Mouse (Mus musculus) right cerebral cortex, postnatal 10 days (tissue): Measurements from ENCODE around the gene Dync1li1.

ENCODE experiments used
- DNase-seq, 2 experiments: peaks; one replicate each; pipeline ENCODE4 v3.0.0; 2021; ENCODE audit warnings: low spot score in 2 of 2

The Dync1li1 gene

GRCm38 (mm10) chr9:114729911-114730805, 41.6 kb downstream of the Dync1li1 start:
- DNase-seq, result no peak

DNA sequence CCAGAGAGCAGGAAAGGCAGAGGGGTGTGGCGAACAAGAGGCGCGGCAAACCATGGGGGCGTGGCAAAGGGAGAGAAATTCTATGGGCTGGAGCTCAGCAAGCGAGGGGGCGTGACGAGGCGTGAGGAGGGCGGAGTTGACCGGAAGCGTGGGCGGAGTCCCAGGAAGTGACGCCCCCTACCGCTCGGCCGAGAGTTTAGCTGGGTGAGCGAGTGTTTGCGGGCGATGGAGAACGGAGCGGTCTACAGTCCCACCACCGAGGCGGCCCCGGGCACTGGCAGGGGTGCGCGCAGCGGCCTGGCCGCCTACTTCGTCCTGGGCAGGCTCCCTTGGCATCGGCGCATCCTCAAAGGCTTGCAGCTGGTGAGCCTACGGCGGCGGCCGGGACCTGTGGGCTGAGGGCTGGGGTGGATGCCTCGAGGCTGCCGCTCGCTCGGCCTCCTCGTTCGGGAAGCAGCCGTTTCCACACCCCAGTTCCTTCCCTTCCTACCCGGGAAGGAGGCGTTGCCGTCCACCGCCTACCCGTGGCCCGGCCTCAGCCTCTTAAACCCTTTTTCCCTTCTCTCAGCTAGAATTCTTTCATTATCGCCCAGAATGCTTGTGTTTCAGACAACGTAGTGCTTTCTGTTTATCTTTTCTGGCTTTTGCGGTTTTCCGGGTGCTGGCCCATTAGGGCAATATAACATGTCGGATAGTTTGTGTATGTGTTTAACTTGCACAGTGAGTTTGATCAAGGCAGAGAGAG, 42.6 kb downstream of the Dync1li1 start, which contains the start of gene Cmtm6:
TSS of gene Cmtm6 (plus strand) at position 106 of the 745 bp plus-strand sequence.
- peak; percentile 97 to 98 for DNase-seq

DNA sequence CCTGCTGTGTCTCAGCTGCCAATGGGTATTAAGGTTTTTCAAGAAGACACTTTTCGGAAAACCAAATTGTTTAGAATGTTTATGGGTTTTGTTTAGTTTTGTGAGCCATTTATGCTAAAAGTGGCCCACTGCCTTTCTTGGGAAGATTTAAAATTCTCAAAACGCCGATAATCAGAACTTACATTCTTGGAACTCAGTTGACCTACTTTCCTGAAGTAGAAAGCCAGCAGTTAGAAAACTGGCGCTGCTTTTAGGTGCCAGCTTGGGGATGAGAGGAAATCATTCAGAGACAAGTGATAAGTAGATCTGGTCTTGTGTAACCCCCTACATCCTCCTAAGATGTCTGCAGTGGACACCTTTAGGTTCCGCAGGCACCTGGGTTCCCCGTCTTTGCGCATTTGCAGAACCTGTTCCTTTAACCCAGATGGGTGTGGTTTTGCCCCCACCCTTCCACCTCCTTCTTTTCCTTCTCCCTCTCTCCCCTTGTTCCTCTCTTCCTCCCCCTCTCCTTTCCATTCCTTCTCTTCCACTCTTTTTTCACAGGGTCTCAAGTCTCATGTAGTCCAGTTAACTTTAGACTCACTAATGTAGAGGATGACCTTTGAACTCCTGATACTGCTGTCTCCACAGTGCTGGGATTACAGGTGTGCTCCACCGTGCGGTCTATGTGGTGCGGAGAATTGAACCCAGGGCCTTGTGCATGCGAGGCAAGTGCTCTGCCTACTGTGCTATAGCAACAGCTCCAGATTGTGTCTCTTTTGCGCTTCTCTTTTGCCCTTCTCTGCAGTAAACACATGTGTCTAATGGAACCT, 43.5 kb downstream of the Dync1li1 start:
- no peak for DNase-seq

- no peak for DNase-seq
These were observed 44.6 kb downstream of the Dync1li1 start for GRCm38 (mm10) chr9:114733238-114733637.

- DNase-seq, result no peak
These were observed 47.9 kb downstream of the Dync1li1 start for GRCm38 (mm10) chr9:114736442-114736841.

GRCm38 (mm10) chr9:114740336-114740735, 51.7 kb downstream of the Dync1li1 start:
- no peak for DNase-seq

DNA sequence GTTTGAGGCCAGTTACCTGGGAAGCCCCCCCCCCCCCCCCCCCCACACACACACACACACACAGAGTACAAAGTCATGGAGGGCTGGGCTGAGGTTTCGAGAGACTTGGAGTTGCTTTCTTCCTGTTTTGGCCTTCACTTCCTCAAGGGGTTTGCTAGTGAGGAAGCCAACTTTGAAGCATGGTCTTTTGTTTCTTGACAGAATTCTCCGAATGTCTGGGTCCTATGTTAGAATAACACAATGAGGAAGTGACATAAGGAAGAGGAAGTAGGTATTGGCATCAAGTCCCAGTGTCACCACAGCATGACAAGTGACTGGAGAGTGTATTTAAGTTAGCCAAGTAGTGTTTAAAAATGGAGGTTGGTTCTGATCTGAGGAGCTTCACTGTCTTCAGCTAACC, 54.1 kb downstream of the Dync1li1 start:
- DNase-seq, result no peak

GRCm38 (mm10) chr9:114745163-114745562, 56.6 kb downstream of the Dync1li1 start:
- no peak for DNase-seq

- no peak for DNase-seq
These were observed 57.1 kb downstream of the Dync1li1 start for GRCm38 (mm10) chr9:114745654-114746053.

GRCm38 (mm10) chr9:114747012-114747411, 58.4 kb downstream of the Dync1li1 start:
- DNase-seq, result no peak

- DNase-seq, result no peak
These were observed 58.9 kb downstream of the Dync1li1 start for GRCm38 (mm10) chr9:114747466-114747865.

GRCm38 (mm10) chr9:114751582-114751981, 63.0 kb downstream of the Dync1li1 start:
- DNase-seq, result no peak

DNA sequence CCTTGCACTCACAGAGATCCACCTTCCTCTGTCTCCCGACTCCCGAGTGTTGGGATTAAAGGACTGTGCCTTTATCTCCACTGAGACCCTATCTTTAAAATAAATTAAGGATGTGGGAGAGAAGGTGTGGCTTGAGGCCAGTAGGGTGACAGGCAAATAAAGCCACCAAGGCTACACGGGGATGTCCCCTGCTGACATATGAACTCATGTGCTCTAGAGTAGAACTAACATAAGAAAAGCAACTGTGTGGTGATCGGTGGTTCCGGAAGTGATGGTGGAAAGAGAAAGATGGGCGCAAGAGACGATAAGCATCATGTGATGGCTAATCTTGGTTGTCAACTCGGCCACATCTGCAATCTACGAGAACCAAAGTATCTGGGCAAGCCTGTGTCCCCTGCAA, 63.7 kb downstream of the Dync1li1 start:
- DNase-seq, result no peak

DNA sequence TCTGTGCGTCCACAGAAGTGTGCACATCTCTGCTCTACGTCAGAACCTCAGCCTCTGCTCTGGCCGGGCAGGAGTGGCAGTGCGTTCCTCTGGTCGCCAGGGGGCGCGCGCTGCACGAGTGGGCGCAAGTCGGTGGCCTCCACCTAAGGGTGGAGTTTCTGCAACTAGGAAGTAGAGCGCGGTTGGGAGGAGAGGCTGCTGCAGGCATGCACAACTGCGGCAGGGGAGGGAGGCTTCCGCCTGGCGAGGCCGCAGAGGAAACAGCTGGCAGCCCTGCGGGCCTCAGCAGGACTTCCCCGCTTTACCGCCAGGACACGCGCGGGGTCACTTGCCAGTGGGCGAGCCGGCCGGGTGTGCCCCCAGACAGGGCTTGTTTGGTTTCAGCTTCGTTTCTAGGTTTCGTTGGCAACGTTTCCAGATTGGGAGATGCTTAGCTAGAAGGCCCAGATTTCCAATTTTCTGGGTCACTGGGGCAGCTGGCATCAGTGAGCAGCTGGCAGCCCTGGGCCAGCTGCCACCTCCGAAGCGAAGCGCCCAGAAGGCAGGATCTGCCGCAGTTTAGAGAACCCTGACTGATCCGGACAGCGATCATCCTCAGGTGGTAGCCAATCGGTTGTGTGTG, 64.4 kb downstream of the Dync1li1 start:
- peak; percentile 91 for DNase-seq

- DNase-seq, result no peak
These were observed 69.7 kb downstream of the Dync1li1 start for GRCm38 (mm10) chr9:114758272-114758671.

DNA sequence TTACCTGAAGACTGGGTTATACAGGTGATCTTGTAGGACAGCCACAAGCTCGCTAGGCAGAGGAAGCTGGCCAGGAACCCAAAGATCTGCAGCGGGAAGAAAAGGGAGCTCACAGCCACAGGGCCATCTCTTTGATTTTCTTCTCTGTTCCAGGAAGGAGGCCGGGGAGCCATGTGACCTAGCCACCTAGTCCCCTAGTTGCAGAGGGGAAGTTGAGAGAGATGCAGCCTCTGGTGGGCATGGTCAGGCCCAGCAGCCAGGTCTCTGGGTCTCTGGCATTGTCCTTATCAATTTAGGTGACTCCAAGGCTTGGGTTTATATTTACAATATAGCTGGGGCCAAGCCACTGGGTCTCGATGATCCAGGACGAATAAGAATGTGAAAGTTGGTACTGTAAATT, 70.2 kb downstream of the Dync1li1 start:
- DNase-seq, result no peak

- no peak for DNase-seq
These were observed 71.3 kb downstream of the Dync1li1 start for GRCm38 (mm10) chr9:114759886-114760285.

DNA sequence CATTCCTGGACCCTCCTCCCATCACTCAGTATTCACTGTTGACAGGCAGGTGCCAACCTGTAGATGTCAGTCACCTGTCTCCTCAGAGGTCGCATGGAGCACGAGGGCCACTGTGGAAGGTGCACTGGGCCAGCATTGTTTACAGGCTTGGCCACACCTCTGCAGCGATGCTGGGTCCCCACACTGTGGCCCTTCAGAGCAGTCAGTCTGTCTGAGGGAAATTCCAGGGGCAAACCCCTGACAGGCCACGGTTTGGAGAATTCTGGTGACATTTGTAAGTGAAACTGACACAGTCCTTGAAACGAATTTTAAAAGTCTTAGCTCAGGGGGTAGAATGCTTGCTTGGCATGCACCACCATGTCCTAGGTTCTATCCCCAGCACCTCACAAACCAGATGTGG, 71.8 kb downstream of the Dync1li1 start:
- no peak for DNase-seq

GRCm38 (mm10) chr9:114761848-114762247, 73.3 kb downstream of the Dync1li1 start:
- no peak for DNase-seq

DNA sequence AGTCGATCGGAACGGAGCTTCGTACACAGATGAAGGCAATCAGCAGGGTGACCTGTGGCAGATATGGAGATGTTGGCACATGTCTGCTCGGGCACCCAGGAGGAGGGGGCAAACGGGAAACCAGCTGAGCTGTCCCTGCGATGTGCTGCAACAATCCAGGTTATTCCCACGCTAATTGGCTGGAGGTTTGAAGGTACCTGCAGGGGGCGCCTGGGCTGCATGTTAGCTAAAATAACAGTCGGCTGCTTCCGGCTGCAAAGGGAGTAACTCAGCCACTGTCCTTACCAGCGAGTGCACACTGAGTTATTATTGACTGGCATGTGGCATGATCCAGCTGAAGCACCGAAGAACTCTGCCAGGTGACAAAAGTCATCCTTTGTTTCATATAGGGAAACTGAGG, 74.8 kb downstream of the Dync1li1 start:
- no peak for DNase-seq

DNA sequence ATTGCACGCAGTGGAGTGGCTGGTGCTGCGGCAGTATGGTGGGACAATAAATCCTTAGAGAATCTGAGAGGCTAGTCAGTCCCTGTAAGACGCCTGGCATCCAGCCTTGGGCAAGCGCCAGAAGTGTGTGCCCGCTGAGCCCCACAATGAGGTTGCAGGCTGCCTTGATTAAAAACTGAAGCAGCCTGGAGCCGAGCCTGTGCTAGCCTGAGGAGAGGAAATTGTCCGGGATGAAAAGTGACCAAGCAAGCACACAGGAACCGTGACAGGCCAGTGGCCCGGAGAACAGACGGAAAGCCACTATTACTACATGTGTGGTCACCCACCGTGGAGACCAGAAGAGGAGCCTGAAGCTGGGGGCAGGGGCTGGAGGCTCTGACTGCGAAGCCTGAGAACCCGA, 78.4 kb downstream of the Dync1li1 start:
- DNase-seq, result peak; percentile 88
